Mouse (Mus musculus): ENCODE data around the gene Nrarp.

Gene Nrarp

DNA sequence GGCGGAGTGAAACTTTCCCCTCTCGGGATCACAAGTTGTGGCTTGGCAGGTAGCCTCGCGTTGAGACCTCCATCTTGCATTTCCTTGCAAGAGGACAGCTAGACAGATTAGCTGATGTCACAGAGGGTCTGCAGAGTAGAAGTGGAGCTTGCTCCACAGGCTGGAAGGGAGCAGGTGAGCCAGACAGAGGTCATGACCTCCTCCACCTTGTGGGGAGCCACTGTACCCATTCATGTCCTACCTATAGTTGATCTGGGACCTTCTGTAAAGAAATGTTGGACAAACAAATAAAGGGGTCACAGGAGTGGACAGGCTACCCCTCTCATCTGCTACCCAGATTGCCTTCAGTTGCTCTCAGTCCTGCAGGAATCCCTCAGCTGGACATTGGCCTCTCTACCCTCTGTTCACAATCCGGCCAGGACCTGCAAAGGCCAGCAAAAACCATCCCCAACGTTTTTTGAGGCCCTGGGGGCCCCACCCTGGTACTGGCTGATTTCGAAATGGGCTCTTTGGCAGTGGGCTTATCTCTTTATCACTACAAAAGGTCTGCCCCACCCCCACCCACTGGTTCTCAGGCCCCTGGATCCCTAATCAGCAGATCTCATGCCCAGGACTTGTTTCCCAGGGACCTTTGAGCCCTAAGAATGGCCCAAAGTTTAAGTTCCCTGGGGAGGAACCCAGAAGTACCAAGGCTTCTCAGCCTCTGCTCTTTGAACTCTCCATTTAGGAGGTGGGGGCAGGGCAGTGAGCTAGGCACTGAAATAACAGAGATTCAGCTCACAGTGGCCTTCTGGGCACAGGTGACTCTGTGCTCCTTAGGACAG lies 5.5 kb upstream of the Nrarp start:
- DNase-seq (ENCODE audit: low spot score in 2 of 2), result peak in 1 of 2 experiments; percentile 9

- DNase-seq (ENCODE audit: low spot score in 2 of 2), result no peak
These were observed 4.9 kb upstream of the Nrarp start for GRCm38 (mm10) chr2:25175690-25176078.

DNA sequence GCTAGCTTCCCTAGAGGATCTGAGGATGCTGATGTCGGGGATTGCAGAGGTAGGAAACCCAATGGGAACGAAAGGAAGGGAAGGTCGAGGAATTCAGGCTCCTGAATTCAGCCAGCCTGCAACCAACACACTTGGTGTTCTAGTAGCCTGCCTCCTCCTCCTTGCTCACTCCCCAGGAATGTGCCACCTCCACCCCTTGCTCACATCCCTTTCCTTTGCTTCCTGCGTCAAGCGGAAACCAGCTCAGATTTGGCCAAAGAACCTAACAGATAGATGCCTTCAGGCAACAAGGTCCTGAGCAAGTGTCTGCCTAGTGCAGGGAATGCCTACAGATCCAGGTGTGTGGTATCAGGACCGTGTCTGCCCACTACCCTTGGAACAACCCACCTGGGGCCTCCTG lies 4.0 kb upstream of the Nrarp start:
- no peak for DNase-seq (ENCODE audit: low spot score in 2 of 2)

DNA sequence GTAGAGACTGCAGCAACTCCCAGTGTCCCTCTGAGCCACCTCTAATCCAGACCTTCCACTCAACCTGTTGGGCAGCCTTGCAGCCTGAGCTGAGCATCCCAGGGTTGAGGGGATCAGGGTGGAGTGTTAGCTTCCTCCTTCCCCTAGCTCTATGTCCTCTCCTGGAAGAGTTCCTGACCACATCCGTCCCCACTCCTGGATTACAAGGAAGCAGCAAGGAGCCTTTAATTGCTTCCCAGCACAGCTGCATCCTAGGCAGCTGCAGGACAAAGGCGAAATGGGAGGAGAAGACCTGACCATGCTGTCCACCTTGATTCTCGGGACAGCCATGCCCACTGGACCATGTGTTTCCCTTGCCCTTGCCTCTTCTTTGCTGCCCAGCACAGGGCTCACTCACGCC lies 3.5 kb upstream of the Nrarp start:
- no peak for DNase-seq (ENCODE audit: low spot score in 2 of 2)

GRCm38 (mm10) chr2:25177685-25178084 lies 2.9 kb upstream of the Nrarp start:
- no peak for DNase-seq (ENCODE audit: low spot score in 2 of 2)

GRCm38 (mm10) chr2:25178285-25178972 lies 2.1 kb upstream of the Nrarp start:
- DNase-seq (ENCODE audit: low spot score in 2 of 2), result no peak

DNA sequence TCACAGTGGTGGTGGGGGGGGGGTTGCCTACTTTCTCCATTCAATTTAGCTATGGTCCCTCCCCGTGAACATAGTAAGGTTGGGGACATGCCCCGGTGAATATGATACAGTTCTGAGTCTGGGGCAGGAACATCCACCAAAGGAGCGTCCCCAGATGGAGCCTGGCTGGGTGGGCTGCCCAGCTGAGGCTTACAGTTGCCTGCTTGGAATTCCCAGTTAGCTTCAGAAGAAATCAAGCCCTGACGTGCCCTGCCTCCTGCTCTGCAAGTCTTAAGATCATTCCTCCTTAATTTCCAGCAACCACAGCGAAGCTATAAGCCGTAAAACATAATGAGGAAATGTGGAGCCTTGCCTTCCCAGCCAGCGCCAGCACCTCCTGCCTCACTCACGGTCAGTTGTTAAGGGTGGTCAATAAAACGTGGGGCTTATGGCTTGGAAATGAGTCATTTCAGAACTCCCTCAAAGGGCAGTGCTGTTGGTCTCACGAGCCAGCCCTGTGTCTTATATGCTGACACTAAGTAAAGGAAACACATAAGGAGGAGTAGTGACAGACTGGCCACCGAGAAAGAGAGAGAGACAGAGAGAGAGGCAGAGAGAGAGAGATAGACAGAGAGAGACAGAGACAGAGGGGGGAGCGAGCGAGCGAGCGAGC lies 866 bp upstream of the Nrarp start:
- DNase-seq (ENCODE audit: low spot score in 2 of 2), result no peak

- peak; percentile 70 to 78 for DNase-seq (ENCODE audit: low spot score in 2 of 2)
These were observed 674 bp downstream of the Nrarp start for GRCm38 (mm10) chr2:25180973-25181890.

GRCm38 (mm10) chr2:25181891-25182397 lies 1.4 kb downstream of the Nrarp start:
- no peak for DNase-seq (ENCODE audit: low spot score in 2 of 2)

- no peak for DNase-seq (ENCODE audit: low spot score in 2 of 2)
These were observed 2.1 kb downstream of the Nrarp start for GRCm38 (mm10) chr2:25182664-25183063.

- DNase-seq (ENCODE audit: low spot score in 2 of 2), result no peak
These were observed 2.8 kb downstream of the Nrarp start for GRCm38 (mm10) chr2:25183336-25183735.

- DNase-seq (ENCODE audit: low spot score in 2 of 2), result no peak
These were observed 3.9 kb downstream of the Nrarp start for GRCm38 (mm10) chr2:25184496-25184895.

- DNase-seq (ENCODE audit: low spot score in 2 of 2), result peak; percentile 52 to 74
These were observed 5.3 kb downstream of the Nrarp start for GRCm38 (mm10) chr2:25185625-25186574.

- DNase-seq (ENCODE audit: low spot score in 2 of 2), result no peak
These were observed 6.0 kb downstream of the Nrarp start for GRCm38 (mm10) chr2:25186575-25186930.

DNA sequence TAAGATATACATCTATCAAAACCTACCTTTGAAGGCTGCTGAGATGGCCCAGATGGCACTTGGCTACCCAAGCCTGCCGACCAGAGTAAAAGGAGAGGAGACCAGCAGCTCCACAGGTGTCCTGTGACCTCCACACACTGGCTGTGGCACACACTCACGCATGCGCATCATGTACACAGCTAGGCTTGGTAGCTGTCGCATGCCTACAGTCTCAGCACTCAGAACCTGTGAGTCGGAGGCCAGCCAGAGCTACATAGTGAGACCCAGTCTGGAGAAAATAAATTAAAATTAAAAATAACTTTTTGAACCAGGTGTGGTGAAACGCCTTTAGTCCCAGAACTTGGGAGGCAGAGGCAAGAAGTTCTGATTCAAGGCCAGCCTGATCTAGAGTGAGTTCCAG lies 7.3 kb downstream of the Nrarp start:
- no peak for DNase-seq (ENCODE audit: low spot score in 2 of 2)

- DNase-seq (ENCODE audit: low spot score in 2 of 2), result peak; percentile 67 to 86
These were observed 12.8 kb downstream of the Nrarp start for GRCm38 (mm10) chr2:25193330-25193770.

- no peak for DNase-seq (ENCODE audit: low spot score in 2 of 2)
These were observed 13.4 kb downstream of the Nrarp start for GRCm38 (mm10) chr2:25194006-25194405.

GRCm38 (mm10) chr2:25194486-25195171 lies 14.1 kb downstream of the Nrarp start:
- peak; percentile 45 to 48 for DNase-seq (ENCODE audit: low spot score in 2 of 2)
